Mouse (Mus musculus) heart, embryonic 16.5 days (tissue): ENCODE data around the gene Slc22a2. TPM values are rescaled to one million over a fixed set of nuclear protein-coding genes. Genes with fewer than 3 reads are reported as not detected.

ENCODE experiments used
- ATAC-seq: fragments of 200-750 bp; cut with Nextera tagmentation; replicated peaks from 2 replicates; pipeline ENCODE4 v1.8.0; 2017; ENCODE audit warnings: moderate number of reproducible peaks; ENCODE audit not compliant: insufficient read depth, low FRiP score; ENCODE audit errors: extremely low read depth
- H3K27ac ChIP-seq: fragments of 300-500 bp; sonication (generic); 2 replicates; pipeline ENCODE4 v1.5.1; 2014; ENCODE audit warnings: mild to moderate bottlenecking, low read length, control low read depth, moderate library complexity
- H3K27me3 ChIP-seq: fragments of 300-500 bp; sonication (generic); 2 replicates; pipeline ENCODE4 v1.6.1; 2014; ENCODE audit warnings: low read length, mixed read lengths; ENCODE audit not compliant: control insufficient read depth, insufficient read depth
- H3K36me3 ChIP-seq: fragments of 300-500 bp; sonication (generic); 2 replicates; pipeline ENCODE4 v1.6.1; 2014; ENCODE audit not compliant: control insufficient read depth, insufficient read depth
- H3K4me1 ChIP-seq: fragments of 300-500 bp; sonication (generic); 2 replicates; pipeline ENCODE4 v1.6.1; 2014; ENCODE audit warnings: low read length, mixed read lengths; ENCODE audit not compliant: control insufficient read depth, insufficient read depth
- H3K4me2 ChIP-seq: fragments of 300-500 bp; sonication (generic); 2 replicates; pipeline ENCODE4 v1.6.1; 2014; ENCODE audit warnings: low read depth, mild to moderate bottlenecking, control low read depth, low read length
- H3K4me3 ChIP-seq: fragments of 300-500 bp; sonication (generic); 2 replicates; pipeline ENCODE4 v1.5.1; 2014; ENCODE audit warnings: mild to moderate bottlenecking, control low read depth, low read length
- H3K9ac ChIP-seq: fragments of 300-500 bp; sonication (generic); 2 replicates; pipeline ENCODE4 v1.6.1; 2014; ENCODE audit warnings: low read length, control low read depth
- H3K9me3 ChIP-seq: fragments of 300-500 bp; sonication (generic); replicated peaks from 2 replicates; pipeline ENCODE4 v1.6.1; 2016; ENCODE audit warnings: low read length; ENCODE audit not compliant: control insufficient read depth
- WGBS: fragments of 180-500 bp; shearing (Covaris S2); extraction: QIAGEN DNeasy Blood & Tissue Kit; methylation state at CpG from one replicate; pipeline ENCODE4 v1.1.7; 2014; 5-methylcytosine and 5-hydroxymethylcytosine counted together
- polyA plus RNA-seq: library from polyadenylated mRNA; unstranded; fragments of >200 nt; fragmentation: Nextera tagmentation; extraction: Ambion mirVana; gene quantifications from 2 replicates; pipeline ENCODE4 v1.2.1, GENCODE M21; 2015

Gene Slc22a2
- polyA plus RNA-seq, 1 experiment from 2014 or later, result not detected

DNA sequence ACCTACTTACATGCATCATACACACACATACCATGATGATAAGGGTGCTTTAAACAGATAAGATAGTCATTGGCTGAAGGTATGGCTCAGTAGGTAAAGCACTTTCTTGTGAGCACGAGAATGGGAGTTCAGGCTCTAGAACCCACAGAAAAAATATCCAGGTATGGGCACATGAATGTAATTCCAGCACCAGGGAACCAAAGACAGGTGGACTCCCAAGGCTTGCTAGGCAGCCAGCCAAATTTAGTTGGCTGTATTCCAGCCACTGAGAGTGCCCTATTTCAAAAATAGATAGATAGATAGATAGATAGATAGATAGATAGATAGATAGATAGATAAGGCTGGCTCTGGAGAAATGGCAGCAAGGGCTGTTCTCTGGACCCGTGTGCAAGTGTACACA is 1.4 kb downstream of the Slc22a2 start:
- H3K27ac ChIP-seq, result no peak overlapping the region
- no peaks in the 10 kb centered on the region for H3K9me3 ChIP-seq
- H3K27me3 ChIP-seq, result peaks cover 3% of the 10 kb centered on the region
- 77% methylated on average over 2 of the region's 2 CpGs for WGBS
- no peak overlapping the region for H3K4me3 ChIP-seq
- H3K4me2 ChIP-seq, result no peak overlapping the region
- H3K9ac ChIP-seq, result no peak overlapping the region
- no peaks in the 10 kb centered on the region for H3K36me3 ChIP-seq
- H3K4me1 ChIP-seq, result peaks cover 3% of the 10 kb centered on the region; the same call in 1 of the 2 replicates
- ATAC-seq, result no peak

GRCm38 (mm10) chr17:12586966-12587365 is 3.0 kb downstream of the Slc22a2 start:
- no peak overlapping the region for H3K4me3 ChIP-seq
- H3K36me3 ChIP-seq, result no peaks in the 10 kb centered on the region
- H3K9ac ChIP-seq, result no peak overlapping the region
- peaks cover 3% of the 10 kb centered on the region for H3K27me3 ChIP-seq
- 63% methylated on average over 11 of the region's 11 CpGs for WGBS
- H3K4me1 ChIP-seq, result peaks cover 3% of the 10 kb centered on the region; the same call in 1 of the 2 replicates
- no peak overlapping the region for H3K27ac ChIP-seq
- no peak for ATAC-seq
- H3K4me2 ChIP-seq, result no peak overlapping the region
- H3K9me3 ChIP-seq, result no peaks in the 10 kb centered on the region

DNA sequence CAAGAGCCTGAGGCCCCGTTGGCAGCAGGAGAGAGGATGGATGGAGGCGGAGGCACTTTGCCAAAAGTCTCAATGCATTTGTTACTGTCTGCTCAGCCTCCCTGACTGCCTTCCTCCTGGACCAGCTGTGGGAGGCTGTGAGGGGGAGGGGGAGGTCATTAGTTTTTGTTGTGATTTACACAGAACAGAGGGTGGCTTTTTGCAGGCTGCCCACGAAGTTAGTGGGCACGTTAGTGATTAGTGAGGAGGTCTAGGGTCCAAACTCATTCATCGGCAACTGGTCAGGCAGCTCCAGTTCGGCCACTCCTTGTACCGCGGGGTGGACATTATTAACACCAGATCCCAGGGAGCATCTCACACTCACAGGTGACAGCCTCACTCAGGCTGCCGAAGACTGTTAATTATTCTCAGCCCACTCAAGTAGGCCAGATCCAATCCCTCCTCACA is 4.9 kb downstream of the Slc22a2 start:
- Histone ChIP-seq H3K9ac (no peak overlapping the region), H3K4me1 (peaks cover under 1% of the 10 kb centered on the region; the same call in 1 of the 2 replicates), H3K36me3 (no peaks in the 10 kb centered on the region), H3K4me2 (no peak overlapping the region), H3K4me3 (no peak overlapping the region), H3K27me3 (no peaks in the 10 kb centered on the region), H3K9me3 (peaks cover 6% of the 10 kb centered on the region), H3K27ac (no peak overlapping the region)
- WGBS, result 72% methylated on average over 9 of the region's 9 CpGs
- no peak for ATAC-seq

DNA sequence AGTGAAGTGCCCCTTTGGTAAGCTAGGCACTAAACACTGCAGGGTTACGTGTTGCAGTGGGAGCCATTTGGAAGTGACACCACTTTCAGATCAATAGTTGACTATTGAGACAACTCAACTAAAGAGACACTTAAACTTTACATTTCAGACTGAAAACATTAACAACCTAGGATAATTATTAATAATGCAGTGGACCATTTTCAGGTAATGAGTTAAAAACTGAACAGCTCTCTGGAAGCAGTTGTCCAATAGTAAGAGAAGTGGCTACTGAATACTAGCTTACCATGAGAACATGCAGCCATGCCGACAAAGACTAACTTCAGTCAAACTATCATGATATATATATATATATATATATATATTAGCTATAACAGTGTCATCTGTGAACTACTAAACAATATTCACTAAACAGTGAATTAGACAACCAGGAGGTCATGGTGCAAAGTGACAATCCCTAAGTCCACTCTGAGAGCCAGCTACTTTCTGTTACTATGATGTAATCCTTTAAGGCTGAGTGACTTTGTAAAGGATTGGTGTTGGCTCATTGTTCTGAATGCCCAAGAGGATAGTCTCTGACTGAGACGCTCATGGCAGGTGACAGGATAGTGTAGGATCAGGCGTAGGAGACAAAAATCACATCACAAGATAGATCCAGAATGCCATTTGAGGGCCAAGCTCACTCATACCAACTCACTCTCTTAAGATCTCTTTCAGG is 7.1 kb downstream of the Slc22a2 start:
- Histone ChIP-seq H3K27ac (no peak overlapping the region), H3K4me3 (no peak overlapping the region), H3K9ac (no peak overlapping the region), H3K4me1 (no peaks in the 10 kb centered on the region), H3K9me3 (peaks cover 6% of the 10 kb centered on the region), H3K27me3 (no peaks in the 10 kb centered on the region), H3K36me3 (no peaks in the 10 kb centered on the region), H3K4me2 (no peak overlapping the region)
- no peak for ATAC-seq
- 91% methylated on average over 4 of the region's 4 CpGs for WGBS

DNA sequence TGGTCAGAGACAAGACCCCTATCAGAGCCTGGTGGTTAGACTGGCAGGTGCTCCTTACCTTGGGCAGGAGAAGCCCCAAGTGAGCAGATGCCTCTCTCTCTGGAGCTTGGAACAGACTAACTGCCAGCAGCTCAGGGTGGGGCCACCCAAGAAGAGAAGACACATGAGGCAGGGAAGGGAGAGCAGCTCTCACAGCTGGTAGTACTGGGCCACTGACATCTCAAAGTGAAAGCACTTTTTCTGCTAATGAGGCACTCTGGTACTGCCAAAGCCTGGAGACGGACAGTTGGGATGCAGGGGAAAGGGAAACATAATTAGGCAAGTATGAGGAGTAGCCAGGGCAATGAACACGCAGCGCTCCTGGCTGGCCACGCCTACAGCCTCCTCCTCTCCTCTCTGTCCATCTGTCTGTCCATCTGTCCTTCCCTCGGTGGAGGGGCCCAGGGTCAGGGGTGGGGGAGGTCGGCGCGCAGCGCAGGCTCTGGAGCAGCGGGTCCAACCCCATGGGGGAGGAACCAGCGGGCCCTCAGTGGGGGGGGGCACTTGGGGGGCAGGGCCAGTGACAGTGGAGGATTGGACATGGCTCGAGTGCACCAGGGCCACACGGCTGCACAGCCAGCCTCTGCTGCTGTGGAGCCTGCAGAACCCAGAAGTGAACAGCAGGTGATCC is 12.0 kb downstream of the Slc22a2 start:
- H3K4me1 ChIP-seq, result no peaks in the 10 kb centered on the region
- peaks cover 11% of the 10 kb centered on the region for H3K9me3 ChIP-seq
- no peak overlapping the region for H3K9ac ChIP-seq
- WGBS, result 76% methylated on average over 13 of the region's 13 CpGs
- H3K27ac ChIP-seq, result no peak overlapping the region
- H3K36me3 ChIP-seq, result no peaks in the 10 kb centered on the region
- no peak for ATAC-seq
- H3K4me2 ChIP-seq, result no peak overlapping the region
- no peaks in the 10 kb centered on the region for H3K27me3 ChIP-seq
- H3K4me3 ChIP-seq, result no peak overlapping the region

GRCm38 (mm10) chr17:12606634-12607033 is 22.7 kb downstream of the Slc22a2 start:
- 21% methylated on average over 1 of the region's 1 CpGs for WGBS
- H3K36me3 ChIP-seq, result no peaks in the 10 kb centered on the region
- no peaks in the 10 kb centered on the region for H3K9me3 ChIP-seq
- ATAC-seq, result no peak; the same call in 1 of the 2 replicates
- H3K27ac ChIP-seq, result no peak overlapping the region
- peaks cover 5% of the 10 kb centered on the region for H3K4me1 ChIP-seq
- no peaks in the 10 kb centered on the region for H3K27me3 ChIP-seq
- H3K9ac ChIP-seq, result no peak overlapping the region
- H3K4me3 ChIP-seq, result no peak overlapping the region
- H3K4me2 ChIP-seq, result no peak overlapping the region

DNA sequence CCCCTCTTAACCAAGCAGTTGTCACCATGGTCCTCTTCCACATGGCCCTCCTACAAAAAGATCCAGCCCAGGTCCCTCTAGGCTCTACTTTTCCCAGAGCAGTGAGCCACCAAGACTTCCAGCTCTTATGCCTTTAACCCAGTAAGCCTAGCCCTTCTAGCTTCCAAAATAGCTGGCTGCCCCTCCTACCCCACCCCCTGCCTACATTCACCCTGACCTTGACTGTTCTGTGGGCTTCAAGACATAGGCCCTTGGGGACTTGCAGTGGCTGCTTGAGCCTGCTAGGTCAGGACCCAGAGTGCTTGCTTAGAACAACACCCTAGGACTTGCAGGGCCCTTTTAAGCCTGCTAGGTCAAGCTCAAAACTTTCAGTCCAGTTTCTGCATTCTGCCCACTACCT is 23.3 kb downstream of the Slc22a2 start:
- Histone ChIP-seq H3K9me3 (no peaks in the 10 kb centered on the region), H3K27ac (no peak overlapping the region), H3K4me3 (no peak overlapping the region), H3K36me3 (no peaks in the 10 kb centered on the region), H3K9ac (no peak overlapping the region), H3K27me3 (no peaks in the 10 kb centered on the region), H3K4me1 (peaks cover 5% of the 10 kb centered on the region), H3K4me2 (no peak overlapping the region)
- ATAC-seq, result no peak

- Histone ChIP-seq H3K4me3 (no peak overlapping the region), H3K9me3 (no peaks in the 10 kb centered on the region), H3K4me2 (no peak overlapping the region), H3K9ac (no peak overlapping the region), H3K36me3 (no peaks in the 10 kb centered on the region), H3K27ac (no peak overlapping the region), H3K4me1 (no peaks in the 10 kb centered on the region), H3K27me3 (no peaks in the 10 kb centered on the region)
- WGBS, result 82% methylated on average over 15 of the region's 15 CpGs
- ATAC-seq, result no peak
Observed at GRCm38 (mm10) chr17:12614511-12615385, 30.8 kb downstream of the Slc22a2 start.

DNA sequence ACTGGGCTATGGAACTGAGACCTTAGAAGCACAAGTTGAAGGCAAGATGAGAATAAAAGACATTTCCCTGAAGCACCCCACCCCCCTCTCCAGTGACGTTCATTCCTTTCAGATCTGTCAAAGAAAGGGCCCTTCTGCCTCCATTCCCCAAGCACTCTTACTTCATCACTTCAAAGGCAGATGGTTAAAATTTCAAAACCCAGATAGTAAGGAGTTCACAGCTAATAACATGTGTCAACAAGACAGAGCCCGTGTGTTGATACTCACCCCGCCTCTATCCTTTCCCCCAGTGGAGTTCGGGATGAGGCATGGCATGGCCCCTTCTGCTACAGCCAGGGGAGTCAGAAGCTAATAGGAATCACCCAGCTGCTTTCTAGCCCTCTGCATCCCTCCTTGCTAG is 31.5 kb downstream of the Slc22a2 start:
- no peak for ATAC-seq
- Histone ChIP-seq H3K27ac (no peak overlapping the region), H3K9ac (no peak overlapping the region), H3K4me3 (no peak overlapping the region), H3K27me3 (no peaks in the 10 kb centered on the region), H3K4me1 (no peaks in the 10 kb centered on the region), H3K4me2 (no peak overlapping the region), H3K36me3 (no peaks in the 10 kb centered on the region), H3K9me3 (no peaks in the 10 kb centered on the region)
- WGBS, result 38% methylated on average over 4 of the region's 4 CpGs
